Mouse (Mus musculus) thymus, postnatal 10 days (tissue): ENCODE data around the gene Slc17a6.
"Not testable (repeated sequence)": the region's sequence is repeated elsewhere in the genome, so short reads cannot be mapped to it uniquely, and the experiment has no call there.

Experiments used
- DNase-seq, 2 experiments: peaks; one replicate each; pipeline ENCODE4 v3.0.0; 2021; ENCODE audit warnings: low spot score in 2 of 2

The Slc17a6 gene

GRCm38 (mm10) chr7:51693539-51694217 is 71.9 kb downstream of the Slc17a6 start:
- no peak for DNase-seq

DNA sequence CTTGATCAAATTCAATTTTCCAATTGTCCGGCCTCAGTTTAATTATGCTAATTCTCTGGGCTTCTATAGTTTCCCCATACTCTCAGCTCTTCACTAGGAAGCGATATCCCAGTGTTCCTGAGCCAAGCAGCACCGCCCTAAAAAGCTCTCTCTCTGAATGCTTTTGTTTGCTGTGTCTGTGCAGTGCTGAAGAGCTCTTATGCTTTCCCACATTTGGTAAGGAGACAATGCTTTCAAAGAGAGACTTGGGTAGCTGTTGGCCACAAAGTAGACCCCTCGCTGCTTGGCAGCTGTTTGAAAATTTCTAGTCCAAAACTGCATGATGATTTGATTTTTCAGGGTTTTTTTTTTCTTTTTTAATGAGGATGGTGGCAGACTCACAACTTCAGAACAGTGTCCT is 72.6 kb downstream of the Slc17a6 start:
- DNase-seq: no peak

DNA sequence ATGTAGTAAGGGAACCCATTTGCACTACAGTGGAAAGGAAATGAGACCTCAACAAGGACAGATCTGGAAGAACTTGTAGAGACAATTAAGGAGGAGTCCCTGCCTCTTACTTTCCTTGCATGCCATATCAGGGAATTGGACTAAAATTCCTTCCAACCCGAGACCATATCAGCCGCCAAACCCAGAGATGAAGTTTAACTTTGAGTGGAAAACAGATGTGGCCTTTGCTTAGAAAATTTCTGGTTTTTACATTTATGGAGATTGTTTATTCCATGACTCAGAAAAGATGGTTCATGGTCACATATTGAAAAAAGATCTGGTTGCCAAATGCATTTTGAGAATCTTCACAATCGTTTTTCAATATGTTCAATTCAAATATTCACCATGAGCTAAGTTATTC is 87.7 kb downstream of the Slc17a6 start:
- DNase-seq: no peak

DNA sequence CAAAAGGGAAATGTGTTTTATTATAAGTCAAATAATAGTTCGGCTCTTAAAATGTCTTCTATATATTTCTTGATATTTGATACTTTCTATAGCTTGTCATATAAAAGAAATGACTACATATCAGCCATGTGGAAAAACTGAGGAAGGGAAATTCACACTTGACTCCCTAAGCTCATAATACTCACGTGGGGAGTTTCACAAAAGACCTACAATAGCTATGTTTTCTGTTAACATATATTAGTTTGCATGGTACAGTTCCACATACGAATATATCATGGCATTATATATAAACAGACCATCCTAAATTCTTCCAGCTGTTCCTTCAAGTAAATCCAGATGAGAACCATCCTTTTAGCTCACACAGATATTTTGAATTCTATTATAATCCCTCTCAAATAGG is 88.5 kb downstream of the Slc17a6 start:
- not testable (repeated sequence) for DNase-seq

DNA sequence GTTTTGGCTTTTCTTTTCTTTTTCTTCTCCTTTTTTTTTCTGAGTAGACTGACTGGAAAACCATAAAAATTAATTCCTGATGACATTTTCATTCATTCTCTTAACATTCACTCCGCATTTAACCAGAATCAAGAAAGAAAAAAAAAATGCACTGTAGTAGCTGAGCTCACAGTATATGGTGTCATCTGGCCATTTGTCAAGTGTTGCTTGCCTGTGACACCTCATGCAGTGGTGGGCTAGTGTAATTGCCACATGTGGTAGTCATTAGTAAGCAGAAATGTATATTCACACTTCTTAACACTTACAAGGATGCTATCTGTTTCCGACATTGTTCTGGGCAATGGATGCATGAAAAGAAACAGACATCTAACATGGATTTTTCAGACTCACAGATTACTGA is 94.0 kb downstream of the Slc17a6 start:
- no peak for DNase-seq
